Mouse (Mus musculus): ENCODE data around the gene Gm1330. TPM values are rescaled to one million over a fixed set of nuclear protein-coding genes. Genes with fewer than 3 reads are reported as not detected.

Gm1330 gene
- not detected in 2 replicates for polyA plus RNA-seq (2012)

DNA sequence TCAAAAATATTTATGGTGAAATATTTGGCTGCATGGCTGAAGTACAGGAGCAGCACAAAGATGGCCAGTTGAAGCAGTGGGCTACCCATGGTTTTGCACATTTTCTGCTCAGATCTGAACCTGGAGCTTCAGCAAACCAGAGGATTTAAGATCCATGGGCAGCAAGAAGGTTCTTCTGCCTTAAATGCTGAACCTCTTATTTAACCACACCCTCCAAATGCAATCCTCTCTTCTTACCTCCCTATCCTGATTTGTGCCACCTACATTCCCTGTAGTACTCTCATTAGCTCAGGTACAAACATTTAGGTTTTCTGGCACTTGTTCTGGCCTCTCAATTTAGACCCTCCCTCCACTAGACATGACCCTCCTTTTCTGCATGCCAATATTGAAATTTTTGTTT lies at the start of gene Gm1330:
TSS of gene Gm1330 (minus strand) at position 101 of the 400 bp plus-strand sequence.

DNA sequence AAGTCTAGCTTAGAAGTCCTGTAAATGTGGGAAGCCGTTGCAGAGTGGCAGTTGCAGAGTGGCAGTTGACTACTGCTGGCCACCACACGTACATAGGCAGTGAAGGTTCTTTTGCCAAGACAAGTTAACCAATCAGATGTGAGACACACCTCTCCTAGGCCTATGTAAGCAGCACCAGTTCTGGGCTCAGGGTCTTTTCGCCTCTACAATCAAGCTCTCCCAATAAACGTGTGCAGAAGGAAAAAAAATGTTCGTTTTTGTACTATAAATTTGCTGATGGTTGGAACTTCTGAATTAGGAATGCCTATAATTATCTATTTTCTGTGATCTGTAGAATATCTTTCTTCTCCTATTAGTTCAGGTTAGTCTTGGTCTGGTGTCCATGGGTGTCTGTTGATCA lies 14.1 kb upstream of the Gm1330 start, which contains the start of gene Gm10750:
TSS of gene Gm10750 (minus strand) at position 101 of the 400 bp plus-strand sequence.

Other genes starting within 250 kb of the Gm1330 start
- gene Cst11, start 231.8 kb downstream of the Gm1330 start, polyA plus RNA-seq (2012): not detected in 2 replicates
- not detected in 2 replicates for gene 8030411F24Rik, start 221.2 kb downstream of the Gm1330 start, polyA plus RNA-seq (2012)
- not detected in 2 replicates for gene Cst12, start 213.9 kb downstream of the Gm1330 start, polyA plus RNA-seq (2012)
- gene Cst8, start 204.5 kb downstream of the Gm1330 start, polyA plus RNA-seq (2012): not detected in 2 replicates
- gene Cst13, start 183.2 kb downstream of the Gm1330 start, polyA plus RNA-seq (2012): not detected in 2 replicates
- not detected in 2 replicates for gene Cst9, start 168.1 kb downstream of the Gm1330 start, polyA plus RNA-seq (2012)
- not detected in 2 replicates for gene 9230104L09Rik, start 138.2 kb downstream of the Gm1330 start, polyA plus RNA-seq (2012)
- gene Cst3, start 127.6 kb downstream of the Gm1330 start, polyA plus RNA-seq (2012): 971 and 1,101 TPM in 2 replicates
- not detected in 2 replicates for gene Gm10750, start 14.0 kb upstream of the Gm1330 start, polyA plus RNA-seq (2012)